Mouse (Mus musculus) cortical plate, adult 2 months (tissue): ENCODE data around the gene Tanc2.

Experiments
- CTCF ChIP-seq: fragments of 200-500 bp; IDR thresholded peaks from 2 replicates; pipeline ENCODE4 v1.5.1; 2011; ENCODE audit warnings: mild to moderate bottlenecking, control low read depth, low read length; ENCODE audit not compliant: insufficient read depth; ENCODE audit errors: extremely low read depth
- POLR2A ChIP-seq: fragments of 200-500 bp; IDR thresholded peaks from 2 replicates; pipeline ENCODE4 v1.6.1; 2011; ENCODE audit warnings: mild to moderate bottlenecking, low read length, control low read depth; ENCODE audit not compliant: insufficient read depth; ENCODE audit errors: extremely low read depth

DNA sequence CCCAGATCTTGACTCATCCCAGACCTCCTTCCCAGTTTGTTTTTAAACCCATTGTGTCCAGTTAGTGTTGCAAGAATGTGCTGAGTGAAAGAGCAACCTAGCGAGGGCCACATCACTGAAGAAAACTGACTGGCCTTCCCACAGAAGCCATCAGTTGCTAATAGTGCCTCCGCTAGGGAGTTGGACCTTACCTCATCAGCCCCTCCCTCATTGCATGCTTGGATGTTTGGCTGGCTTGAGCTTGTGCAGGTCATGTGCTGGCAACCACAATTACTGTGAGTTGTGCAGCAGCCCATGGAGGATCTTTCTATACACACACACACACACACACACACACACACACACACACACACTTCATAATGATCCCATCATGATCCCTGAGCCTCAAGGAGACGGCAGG, 341.6 kb downstream of the Tanc2 start:
- TF ChIP-seq POLR2A (no peak), CTCF (no peak)
